Mouse (Mus musculus) erythroblast, embryonic 14.5 days (primary cell): ENCODE measurements around the gene Gabbr1.

ENCODE experiments used
- GATA1 ChIP-seq: IDR thresholded peaks from 2 replicates; pipeline ENCODE4 v1.6.1; 2012; ENCODE audit warnings: low read length, inconsistent platforms, mixed read lengths
- TAL1 ChIP-seq: IDR thresholded peaks from 3 replicates; pipeline ENCODE4 v1.6.1; 2012; ENCODE audit warnings: low read length, inconsistent platforms, mixed read lengths

GRCm38 (mm10) chr17:37027486-37027885, 18.3 kb upstream of the Gabbr1 start:
- TF ChIP-seq GATA1 (no peak), TAL1 (no peak)
